Mouse (Mus musculus) A20 (cell line): ENCODE measurements at regions not wholly inside any gene's neighbourhood (a gene's known extent, or its start where the extent isn't known, plus 50 kb on each side); places are given as distances from the start of the nearest gene placed in this dataset.

Experiments
- DNase-seq: peaks from one replicate; pipeline ENCODE4 v3.0.0-alpha.2; 2011; ENCODE audit warnings: low read depth, low spot score

GRCm38 (mm10) chr7:54734039-54734438, 101.3 kb upstream of the Luzp2 start:
- peak; percentile 3 for DNase-seq

GRCm38 (mm10) chr7:54734861-54735260, 100.4 kb upstream of the Luzp2 start:
- DNase-seq, result no peak

- DNase-seq, result no peak
Observed at GRCm38 (mm10) chr7:54767341-54767740, 68.0 kb upstream of the Luzp2 start.

- no peak for DNase-seq
Observed at GRCm38 (mm10) chr7:54768683-54769082, 66.6 kb upstream of the Luzp2 start.

GRCm38 (mm10) chr7:54781939-54782520, 53.3 kb upstream of the Luzp2 start:
- no peak for DNase-seq

GRCm38 (mm10) chr7:54782604-54783003, 52.7 kb upstream of the Luzp2 start:
- no peak for DNase-seq

- DNase-seq, result no peak
Observed at GRCm38 (mm10) chr7:54783550-54784529, 51.5 kb upstream of the Luzp2 start.
